Mouse (Mus musculus) liver, postnatal 0 days (tissue): ENCODE measurements at regions not wholly inside any gene's neighbourhood (a gene's known extent, or its start where the extent isn't known, plus 50 kb on each side); places are given as distances from the start of the nearest gene placed in this dataset.

Experiments
- ATAC-seq: fragments of 200-750 bp; cut with Nextera tagmentation; 2 replicates; pipeline ENCODE4 v1.8.0; 2017; ENCODE audit warnings: mild to moderate bottlenecking, moderate library complexity
- DNase-seq: peaks from one replicate; pipeline ENCODE4 v3.0.0-alpha.2; 2016
- H3K27ac ChIP-seq: fragments of 300-500 bp; sonication (generic); 2 replicates; pipeline ENCODE4 v1.5.1; 2014; ENCODE audit warnings: antibody characterized with exemption, moderate library complexity, mild to moderate bottlenecking, low read depth
- H3K27me3 ChIP-seq: fragments of 300-500 bp; sonication (generic); 2 replicates; pipeline ENCODE4 v1.6.1; 2014; ENCODE audit warnings: low read length, control low read depth, mixed read lengths; ENCODE audit not compliant: insufficient read depth
- H3K36me3 ChIP-seq: fragments of 300-500 bp; sonication (generic); replicated peaks from 2 replicates; pipeline ENCODE4 v1.6.1; 2014; ENCODE audit warnings: mild to moderate bottlenecking, control low read depth, low read length, moderate library complexity, mixed read lengths; ENCODE audit not compliant: insufficient read depth
- H3K4me1 ChIP-seq: fragments of 300-500 bp; sonication (generic); 2 replicates; pipeline ENCODE4 v1.6.1; 2014; ENCODE audit warnings: antibody characterized with exemption, mild to moderate bottlenecking, control low read depth; ENCODE audit not compliant: insufficient read depth
- H3K4me2 ChIP-seq: fragments of 300-500 bp; sonication (generic); 2 replicates; pipeline ENCODE4 v1.6.1; 2014; ENCODE audit warnings: low read depth, mild to moderate bottlenecking, low read length, moderate library complexity, mixed read lengths
- H3K4me3 ChIP-seq: fragments of 300-500 bp; sonication (generic); 2 replicates; pipeline ENCODE4 v1.5.1; 2014; ENCODE audit warnings: low read depth, low read length
- H3K9ac ChIP-seq: fragments of 300-500 bp; sonication (generic); replicated peaks from 2 replicates; pipeline ENCODE4 v1.6.1; 2014; ENCODE audit warnings: mild to moderate bottlenecking, moderate library complexity
- H3K9me3 ChIP-seq: fragments of 300-500 bp; sonication (generic); 2 replicates; pipeline ENCODE4 v1.6.1; 2016; ENCODE audit warnings: mild to moderate bottlenecking, control low read depth, low read length, mixed read lengths
- CTCF ChIP-seq: sonication (generic); IDR thresholded peaks from 2 replicates; pipeline ENCODE4 v1.5.1; 2016; ENCODE audit warnings: antibody characterized with exemption, low read depth
- EP300 ChIP-seq: IDR thresholded peaks from 2 replicates; pipeline ENCODE4 v1.6.1; 2016; ENCODE audit warnings: antibody characterized with exemption, low read depth, mild to moderate bottlenecking
- WGBS: fragments of 180-500 bp; shearing (Covaris S2); extraction: QIAGEN DNeasy Blood & Tissue Kit; methylation state at CpG from one replicate; pipeline ENCODE4 v1.1.7; 2014; ENCODE audit not compliant: insufficient replicate concordance; 5-methylcytosine and 5-hydroxymethylcytosine counted together

- H3K4me3 ChIP-seq: no peak overlapping the region
- H3K36me3 ChIP-seq: no peaks in the 10 kb centered on the region
- no peaks in the 10 kb centered on the region for H3K9me3 ChIP-seq
- no peak overlapping the region for H3K27ac ChIP-seq
- no peak overlapping the region for H3K9ac ChIP-seq
- no peak overlapping the region for H3K4me2 ChIP-seq
- WGBS: 74% methylated on average over 2 of the region's 2 CpGs
- no peak for TF ChIP-seq EP300
- no peak for TF ChIP-seq CTCF
- H3K27me3 ChIP-seq: no peaks in the 10 kb centered on the region
- no peaks in the 10 kb centered on the region for H3K4me1 ChIP-seq
- DNase-seq (no peak), ATAC-seq (no peak)
Measured at GRCm38 (mm10) chr4:105575550-105575949, 214.1 kb upstream of the Gm12728 start.

- 74% methylated on average over 7 of the region's 7 CpGs for WGBS
- Histone ChIP-seq H3K9ac (no peak overlapping the region), H3K27me3 (no peaks in the 10 kb centered on the region), H3K36me3 (no peaks in the 10 kb centered on the region), H3K4me2 (no peak overlapping the region), H3K27ac (no peak overlapping the region), H3K4me1 (no peaks in the 10 kb centered on the region), H3K4me3 (no peak overlapping the region), H3K9me3 (no peaks in the 10 kb centered on the region)
- TF ChIP-seq EP300 (no peak), CTCF (no peak)
- ATAC-seq (no peak), DNase-seq (no peak)
Measured at GRCm38 (mm10) chr4:105580987-105581386, 208.7 kb upstream of the Gm12728 start.

GRCm38 (mm10) chr4:105584329-105584925, 205.2 kb upstream of the Gm12728 start:
- no peaks in the 10 kb centered on the region for H3K36me3 ChIP-seq
- no peaks in the 10 kb centered on the region for H3K4me1 ChIP-seq
- WGBS: 83% methylated on average over 10 of the region's 10 CpGs
- no peak overlapping the region for H3K4me2 ChIP-seq
- no peak for DNase-seq
- TF ChIP-seq CTCF: no peak
- no peak for TF ChIP-seq EP300
- H3K4me3 ChIP-seq: no peak overlapping the region
- H3K9ac ChIP-seq: no peak overlapping the region
- ATAC-seq: no peak
- H3K9me3 ChIP-seq: no peaks in the 10 kb centered on the region
- H3K27me3 ChIP-seq: no peaks in the 10 kb centered on the region
- H3K27ac ChIP-seq: no peak overlapping the region

GRCm38 (mm10) chr4:105603661-105604060, 186.0 kb upstream of the Gm12728 start:
- WGBS: 42% methylated on average over 1 of the region's 1 CpGs
- ATAC-seq: no peak
- Histone ChIP-seq H3K9ac (no peak overlapping the region), H3K4me1 (no peaks in the 10 kb centered on the region), H3K4me3 (no peak overlapping the region), H3K27me3 (no peaks in the 10 kb centered on the region), H3K27ac (no peak overlapping the region), H3K9me3 (no peaks in the 10 kb centered on the region), H3K4me2 (no peak overlapping the region), H3K36me3 (no peaks in the 10 kb centered on the region)
- no peak for DNase-seq
- no peak for TF ChIP-seq CTCF
- no peak for TF ChIP-seq EP300

- ATAC-seq (no peak), DNase-seq (no peak)
- Histone ChIP-seq H3K27me3 (no peaks in the 10 kb centered on the region), H3K4me3 (no peak overlapping the region), H3K9me3 (no peaks in the 10 kb centered on the region), H3K4me1 (no peaks in the 10 kb centered on the region), H3K36me3 (no peaks in the 10 kb centered on the region), H3K27ac (no peak overlapping the region), H3K9ac (no peak overlapping the region), H3K4me2 (no peak overlapping the region)
- 67% methylated on average over 2 of the region's 2 CpGs for WGBS
- TF ChIP-seq CTCF (no peak), EP300 (no peak)
Measured at GRCm38 (mm10) chr4:105604607-105605006, 185.1 kb upstream of the Gm12728 start.

- ATAC-seq (no peak), DNase-seq (no peak)
- Histone ChIP-seq H3K4me3 (no peak overlapping the region), H3K36me3 (no peaks in the 10 kb centered on the region), H3K4me1 (no peaks in the 10 kb centered on the region), H3K9ac (no peak overlapping the region), H3K27ac (no peak overlapping the region), H3K27me3 (no peaks in the 10 kb centered on the region), H3K4me2 (no peak overlapping the region), H3K9me3 (no peaks in the 10 kb centered on the region)
- TF ChIP-seq CTCF (no peak), EP300 (no peak)
- 50% methylated on average over 5 of the region's 5 CpGs for WGBS
Measured at GRCm38 (mm10) chr4:105606731-105607130, 182.9 kb upstream of the Gm12728 start.

- Histone ChIP-seq H3K27me3 (no peaks in the 10 kb centered on the region), H3K9ac (no peak overlapping the region), H3K4me2 (no peak overlapping the region), H3K4me3 (no peak overlapping the region), H3K4me1 (no peaks in the 10 kb centered on the region), H3K27ac (no peak overlapping the region), H3K36me3 (no peaks in the 10 kb centered on the region), H3K9me3 (no peaks in the 10 kb centered on the region)
- ATAC-seq (no peak), DNase-seq (no peak)
- TF ChIP-seq EP300: no peak
- TF ChIP-seq CTCF: no peak
- 64% methylated on average over 6 of the region's 6 CpGs for WGBS
Measured at GRCm38 (mm10) chr4:105610917-105611316, 178.8 kb upstream of the Gm12728 start.
